ENCODE assay signal across 21 mouse cellular contexts in the genomic region with DNA sequence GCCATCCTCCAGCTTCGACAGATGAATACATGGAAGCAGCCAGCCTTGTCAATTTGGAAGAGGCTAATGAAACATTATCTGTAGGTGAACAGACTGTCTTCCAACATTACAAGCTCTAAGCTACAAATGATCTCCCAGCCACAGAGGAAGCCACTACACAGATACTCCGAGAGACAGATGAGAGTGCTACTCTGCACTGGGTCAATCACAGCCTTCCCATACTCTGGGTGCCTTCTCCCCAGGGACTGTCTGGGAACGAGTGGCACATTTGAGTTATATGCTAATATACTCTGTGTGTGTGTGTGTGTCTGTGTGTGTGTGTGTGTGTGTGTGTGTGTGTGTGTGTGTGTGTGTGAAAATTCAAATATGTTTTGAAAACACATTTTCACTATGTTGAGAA. TPM values are rescaled to one million over a fixed set of nuclear protein-coding genes. Genes with fewer than 3 reads are reported as not detected.
A peak's percentile ranks its signal among the peaks of the same experiment; 100 is the strongest.
DNase-seq lines count a peak whose midpoint lies in the region; ATAC-seq lines count a peak whose summit lies in the region.
"Had no signal": no experiment of that assay in that cellular context is flagged by ENCODE, and none has a peak within 500 bp of the region (broad histone marks: within the 10 kb centered on the region; RNA-seq: fewer than 3 reads in every experiment).

No protein-coding gene starts in this region.

- 0 out of 2 replicates have a peak, but pooled peaks have one; percentile 39 for ATAC-seq in forebrain, embryonic 11.5 days (replicated peaks; ENCODE audit: low FRiP score)
- no peak for ATAC-seq in forebrain, embryonic 14.5 days
- no peak for ATAC-seq in midbrain, embryonic 11.5 days (ENCODE audit: low FRiP score)
- 0 out of 2 replicates have a peak, but pooled peaks have one; percentile 20 for ATAC-seq in embryonic facial prominence, embryonic 14.5 days (ENCODE audit: low read depth)
- peak; percentile 44 for ATAC-seq in midbrain, embryonic 15.5 days (replicated peaks)
- ATAC-seq: activated CD4-positive, CD25-positive, alpha-beta regulatory T cell, adult 4 months; forebrain, embryonic 13.5 days had no signal

- no peak overlapping the region for H3K4me3 ChIP-seq in forebrain, embryonic 11.5 days (ENCODE audit: low read depth, low read length)
- no peak overlapping the region for H3K4me3 ChIP-seq in forebrain, embryonic 14.5 days (ENCODE audit: low read depth, low read length)
- H3K4me3 ChIP-seq in midbrain, embryonic 10.5 days = no peak overlapping the region
- H3K4me3 ChIP-seq in midbrain, embryonic 11.5 days (ENCODE audit: low read depth, low read length) = no peak overlapping the region
- no peak overlapping the region for H3K4me3 ChIP-seq in embryonic facial prominence, embryonic 14.5 days (ENCODE audit: low read depth, low read length)
- H3K4me3 ChIP-seq in midbrain, embryonic 15.5 days = no peak overlapping the region
- H3K4me3 ChIP-seq: embryonic facial prominence, embryonic 12.5 days; forebrain, embryonic 13.5 days; gastrocnemius, adult 2 months; heart, embryonic 13.5 days; hindbrain, embryonic 15.5 days had no signal

- no peak overlapping the region for H3K9ac ChIP-seq in forebrain, embryonic 11.5 days (ENCODE audit: low read length)
- no peak overlapping the region for H3K9ac ChIP-seq in forebrain, embryonic 14.5 days (ENCODE audit: low read length)
- no peak overlapping the region for H3K9ac ChIP-seq in midbrain, embryonic 11.5 days (ENCODE audit: low read length)
- H3K9ac ChIP-seq in embryonic facial prominence, embryonic 14.5 days (ENCODE audit: low read depth, low read length) = no peak overlapping the region
- H3K9ac ChIP-seq in midbrain, embryonic 15.5 days = no peak overlapping the region
- H3K9ac ChIP-seq: embryonic facial prominence, embryonic 12.5 days; forebrain, embryonic 13.5 days; heart, embryonic 13.5 days; hindbrain, embryonic 15.5 days had no signal

- H3K4me2 ChIP-seq in forebrain, embryonic 11.5 days (ENCODE audit: low read depth, low read length, severe bottlenecking) = no peak overlapping the region
- H3K4me2 ChIP-seq in forebrain, embryonic 14.5 days (ENCODE audit: low read length) = no peak overlapping the region
- no peak overlapping the region; the same call in 1 of the 2 replicates for H3K4me2 ChIP-seq in midbrain, embryonic 11.5 days
- H3K4me2 ChIP-seq in embryonic facial prominence, embryonic 14.5 days (ENCODE audit: low read depth, low read length) = no peak overlapping the region
- peak overlapping the region; percentile 30 for H3K4me2 ChIP-seq in midbrain, embryonic 15.5 days
- H3K4me2 ChIP-seq: embryonic facial prominence, embryonic 12.5 days; forebrain, embryonic 13.5 days; hindbrain, embryonic 15.5 days had no signal

- WGBS in forebrain, embryonic 11.5 days = 66% methylated on average over 3 of the region's 3 CpGs
- whole genome bisulfite sequencing in forebrain, embryonic 14.5 days = 51% methylated on average over 3 of the region's 3 CpGs
- WGBS in midbrain, embryonic 10.5 days = 57% methylated on average over 3 of the region's 3 CpGs
- WGBS in midbrain, embryonic 11.5 days = 46% methylated on average over 3 of the region's 3 CpGs
- 52% methylated on average over 3 of the region's 3 CpGs for WGBS in embryonic facial prominence, embryonic 14.5 days
- 29% methylated on average over 3 of the region's 3 CpGs for WGBS in midbrain, embryonic 15.5 days

- H3K9me3 ChIP-seq in forebrain, embryonic 11.5 days (ENCODE audit: control insufficient read depth, low read length) = no peaks in the 10 kb centered on the region
- no peaks in the 10 kb centered on the region for H3K9me3 ChIP-seq in forebrain, embryonic 14.5 days (replicated peaks; ENCODE audit: control insufficient read depth, low read length)
- H3K9me3 ChIP-seq in midbrain, embryonic 10.5 days (replicated peaks) = no peaks in the 10 kb centered on the region
- no peaks in the 10 kb centered on the region for H3K9me3 ChIP-seq in midbrain, embryonic 11.5 days (ENCODE audit: control insufficient read depth, low read length)
- no peaks in the 10 kb centered on the region for H3K9me3 ChIP-seq in embryonic facial prominence, embryonic 14.5 days (ENCODE audit: control insufficient read depth, low read length)
- H3K9me3 ChIP-seq in midbrain, embryonic 15.5 days = no peaks in the 10 kb centered on the region
- H3K9me3 ChIP-seq: embryonic facial prominence, embryonic 12.5 days; forebrain, embryonic 13.5 days; heart, embryonic 13.5 days; hindbrain, embryonic 15.5 days had no signal

- H3K27me3 ChIP-seq in forebrain, embryonic 11.5 days (ENCODE audit: control insufficient read depth, insufficient read depth, low read length) = peaks cover 5% of the 10 kb centered on the region; the same call in 1 of the 2 replicates
- no peaks in the 10 kb centered on the region for H3K27me3 ChIP-seq in forebrain, embryonic 14.5 days (replicated peaks; ENCODE audit: control insufficient read depth, insufficient read depth, low read length)
- peaks cover 80% of the 10 kb centered on the region for H3K27me3 ChIP-seq in midbrain, embryonic 10.5 days (ENCODE audit: low read depth, poor library complexity, severe bottlenecking)
- H3K27me3 ChIP-seq in midbrain, embryonic 11.5 days (ENCODE audit: control insufficient read depth, insufficient read depth, low read length) = peaks cover 12% of the 10 kb centered on the region
- H3K27me3 ChIP-seq in embryonic facial prominence, embryonic 14.5 days (replicated peaks; ENCODE audit: control insufficient read depth, insufficient read depth, low read length) = no peaks in the 10 kb centered on the region
- no peaks in the 10 kb centered on the region for H3K27me3 ChIP-seq in midbrain, embryonic 15.5 days (replicated peaks)
- H3K27me3 ChIP-seq: embryonic facial prominence, embryonic 12.5 days; forebrain, embryonic 13.5 days; heart, embryonic 13.5 days; hindbrain, embryonic 15.5 days; Patski had no signal

- no peaks in the 10 kb centered on the region for H3K36me3 ChIP-seq in forebrain, embryonic 11.5 days (ENCODE audit: control insufficient read depth, insufficient read depth, low read length)
- no peaks in the 10 kb centered on the region for H3K36me3 ChIP-seq in forebrain, embryonic 14.5 days (ENCODE audit: control insufficient read depth, insufficient read depth, low read length)
- no peaks in the 10 kb centered on the region for H3K36me3 ChIP-seq in midbrain, embryonic 10.5 days
- no peaks in the 10 kb centered on the region for H3K36me3 ChIP-seq in midbrain, embryonic 11.5 days (ENCODE audit: control insufficient read depth, insufficient read depth, low read length)
- H3K36me3 ChIP-seq in embryonic facial prominence, embryonic 14.5 days (ENCODE audit: control insufficient read depth, insufficient read depth, low read length) = no peaks in the 10 kb centered on the region
- no peaks in the 10 kb centered on the region for H3K36me3 ChIP-seq in midbrain, embryonic 15.5 days (replicated peaks)
- H3K36me3 ChIP-seq: embryonic facial prominence, embryonic 12.5 days; heart, embryonic 13.5 days; hindbrain, embryonic 15.5 days had no signal

- H3K4me1 ChIP-seq in forebrain, embryonic 11.5 days (replicated peaks; ENCODE audit: control insufficient read depth, insufficient read depth, low read length) = peaks cover 17% of the 10 kb centered on the region
- H3K4me1 ChIP-seq in forebrain, embryonic 14.5 days (ENCODE audit: control insufficient read depth, insufficient read depth, low read length) = peaks cover 6% of the 10 kb centered on the region
- peaks cover 96% of the 10 kb centered on the region for H3K4me1 ChIP-seq in midbrain, embryonic 10.5 days
- peaks cover 39% of the 10 kb centered on the region for H3K4me1 ChIP-seq in midbrain, embryonic 11.5 days (ENCODE audit: control insufficient read depth, insufficient read depth, low read length)
- peaks cover 16% of the 10 kb centered on the region for H3K4me1 ChIP-seq in embryonic facial prominence, embryonic 14.5 days (ENCODE audit: control insufficient read depth, insufficient read depth, low read length)
- peaks cover 43% of the 10 kb centered on the region for H3K4me1 ChIP-seq in midbrain, embryonic 15.5 days

- DNase-seq in forebrain, embryonic 11.5 days (ENCODE audit: low spot score) = no peak
- no peak for DNase-seq in forebrain, embryonic 14.5 days (ENCODE audit: low spot score)
- DNase-seq in midbrain, embryonic 10.5 days (ENCODE audit: low spot score) = no peak
- no peak for DNase-seq in midbrain, embryonic 11.5 days (ENCODE audit: low spot score, missing footprints)
- DNase-seq in embryonic facial prominence, embryonic 14.5 days (ENCODE audit: low spot score) = no peak
- no peak for DNase-seq in embryo, embryonic 10 days (ENCODE audit: low spot score)
- no peak for DNase-seq in thymus, adult 18-20 months
- DNase-seq: adrenal gland, postnatal 14 days; cerebellum, adult 11-12 months; cerebellum, adult 9-11 months; cerebellum, postnatal 36 days; gastrocnemius, adult 2 months; gastrocnemius, postnatal 25 days; heart, postnatal 36 days had no signal

- H3K27ac ChIP-seq in forebrain, embryonic 11.5 days (ENCODE audit: low read depth, low read length) = no peak overlapping the region
- H3K27ac ChIP-seq in forebrain, embryonic 14.5 days (ENCODE audit: low read depth, low read length) = no peak overlapping the region
- H3K27ac ChIP-seq in midbrain, embryonic 10.5 days (replicated peaks) = peak overlapping the region; percentile 59
- H3K27ac ChIP-seq in midbrain, embryonic 11.5 days (ENCODE audit: low read depth, low read length) = no peak overlapping the region; the same call in 1 of the 2 replicates
- H3K27ac ChIP-seq in embryonic facial prominence, embryonic 14.5 days (replicated peaks; ENCODE audit: low read depth, low read length) = no peak overlapping the region
- H3K27ac ChIP-seq in midbrain, embryonic 15.5 days = peak overlapping the region; percentile 50; the same call in 1 of the 2 replicates
- H3K27ac ChIP-seq: embryonic facial prominence, embryonic 12.5 days; forebrain, embryonic 13.5 days; gastrocnemius, adult 2 months; heart, embryonic 13.5 days; hindbrain, embryonic 15.5 days had no signal

RNA-seq across cellular contexts. Expression of a gene that starts 30.5 kb away (rescaled TPM):
- 40.5 and 42.2 TPM in 2 replicates for polyA plus RNA-seq in forebrain, embryonic 11.5 days (2014; fragmentation: Nextera tagmentation; extraction: Ambion mirVana)
- 18.8 and 20.9 TPM in 2 replicates for polyA plus RNA-seq in forebrain, embryonic 14.5 days (2014; fragmentation: Nextera tagmentation; extraction: Ambion mirVana)
- polyA plus RNA-seq in midbrain, embryonic 10.5 days (2016; fragmentation: Nextera tagmentation; extraction: Ambion mirVana) = 58.8 and 80.0 TPM in 2 replicates
- polyA plus RNA-seq in midbrain, embryonic 11.5 days (2014; fragmentation: Nextera tagmentation; extraction: Ambion mirVana) = 72.5 and 80.5 TPM in 2 replicates
- polyA plus RNA-seq in embryonic facial prominence, embryonic 14.5 days (2014; fragmentation: Nextera tagmentation; extraction: Ambion mirVana) = 56.6 and 63.1 TPM in 2 replicates
- 59.8 and 74.6 TPM in 2 replicates for polyA plus RNA-seq in midbrain, embryonic 15.5 days (2015; fragmentation: Nextera tagmentation; extraction: Ambion mirVana)

Comparison
In these comparisons a context has a peak if more than half of its experiments do, and no peak if none do; other contexts are left out.
1. ATAC-seq: peak in forebrain, embryonic 11.5 days (single experiment), embryonic facial prominence, embryonic 14.5 days (single experiment) and midbrain, embryonic 15.5 days (single experiment); none in forebrain, embryonic 14.5 days (single experiment) and midbrain, embryonic 11.5 days (single experiment).
2. H3K27ac ChIP-seq: peak in midbrain, embryonic 10.5 days (single experiment) and midbrain, embryonic 15.5 days (single experiment); none in forebrain, embryonic 11.5 days (single experiment), forebrain, embryonic 14.5 days (single experiment), midbrain, embryonic 11.5 days (single experiment) and embryonic facial prominence, embryonic 14.5 days (single experiment).